Mouse (Mus musculus): ENCODE results near the gene Gm14403. TPM values are rescaled to one million over a fixed set of nuclear protein-coding genes. Genes with fewer than 3 reads are reported as not detected.
"Not testable (repeated sequence)": the region's sequence is repeated elsewhere in the genome, so short reads cannot be mapped to it uniquely, and the experiment has no call there.

Gene Gm14403
- 2.1 and 2.9 TPM in 2 replicates for polyA plus RNA-seq (2015; fragmentation: Nextera tagmentation; extraction: Ambion mirVana)

GRCm38 (mm10) chr2:177498067-177498466 is at the start of gene Gm14403:
Gene Gm14403 (plus strand): TSS chr2:177498215.
- H3K9me3 ChIP-seq (replicated peaks; ENCODE audit: control insufficient read depth, low read length); H3K27ac ChIP-seq (ENCODE audit: low read length); ATAC-seq (ENCODE audit: low read depth); H3K4me1 ChIP-seq (ENCODE audit: control insufficient read depth, low read depth, low read length); H3K27me3 ChIP-seq (ENCODE audit: control insufficient read depth, insufficient read depth, low read depth, low read length); H3K36me3 ChIP-seq (ENCODE audit: control insufficient read depth, insufficient read depth); H3K9ac ChIP-seq (ENCODE audit: low read depth, low read length): not testable (repeated sequence)
- Histone ChIP-seq H3K4me2 (ENCODE audit: low read depth, low read length) (peak within 1 kb of the TSS; percentile 41; the same call in 1 of the 2 replicates), H3K4me3 (ENCODE audit: low read depth, low read length) (peak within 1 kb of the TSS; percentile 50)
- 12% methylated on average over 7 of the region's 7 CpGs for WGBS (ENCODE audit: insufficient replicate concordance)

- not testable (repeated sequence) for H3K9me3 ChIP-seq (replicated peaks; ENCODE audit: control insufficient read depth, low read length); H3K27ac ChIP-seq (ENCODE audit: low read length); H3K9ac ChIP-seq (ENCODE audit: low read depth, low read length); H3K36me3 ChIP-seq (ENCODE audit: control insufficient read depth, insufficient read depth); H3K27me3 ChIP-seq (ENCODE audit: control insufficient read depth, insufficient read depth, low read depth, low read length); ATAC-seq (ENCODE audit: low read depth); H3K4me1 ChIP-seq (ENCODE audit: control insufficient read depth, low read depth, low read length)
- Histone ChIP-seq H3K4me3 (ENCODE audit: low read depth, low read length) (peak within 1 kb of the TSS; percentile 39), H3K4me2 (ENCODE audit: low read depth, low read length) (peak within 1 kb of the TSS; percentile 27)
- WGBS (ENCODE audit: insufficient replicate concordance): 1% methylated on average over 6 of the region's 9 CpGs
Observed at GRCm38 (mm10) chr2:177464676-177465075, 33.3 kb upstream of the Gm14403 start, which contains the start of gene Zfp970. Gene Zfp970 (plus strand): TSS chr2:177464733.

GRCm38 (mm10) chr2:177468222-177468621 is 29.8 kb upstream of the Gm14403 start:
- H3K27me3 ChIP-seq (ENCODE audit: control insufficient read depth, insufficient read depth, low read depth, low read length); H3K4me3 ChIP-seq (ENCODE audit: low read depth, low read length); H3K4me2 ChIP-seq (ENCODE audit: low read depth, low read length); H3K27ac ChIP-seq (ENCODE audit: low read length); H3K4me1 ChIP-seq (ENCODE audit: control insufficient read depth, low read depth, low read length); ATAC-seq (ENCODE audit: low read depth); H3K9me3 ChIP-seq (replicated peaks; ENCODE audit: control insufficient read depth, low read length); H3K36me3 ChIP-seq (ENCODE audit: control insufficient read depth, insufficient read depth); H3K9ac ChIP-seq (ENCODE audit: low read depth, low read length): not testable (repeated sequence)

- not testable (repeated sequence) for H3K9me3 ChIP-seq (replicated peaks; ENCODE audit: control insufficient read depth, low read length); H3K4me3 ChIP-seq (ENCODE audit: low read depth, low read length); ATAC-seq (ENCODE audit: low read depth); H3K9ac ChIP-seq (ENCODE audit: low read depth, low read length); H3K4me1 ChIP-seq (ENCODE audit: control insufficient read depth, low read depth, low read length); H3K4me2 ChIP-seq (ENCODE audit: low read depth, low read length); H3K27ac ChIP-seq (ENCODE audit: low read length); H3K27me3 ChIP-seq (ENCODE audit: control insufficient read depth, insufficient read depth, low read depth, low read length); H3K36me3 ChIP-seq (ENCODE audit: control insufficient read depth, insufficient read depth)
- 72% methylated on average over 5 of the region's 10 CpGs for WGBS (ENCODE audit: insufficient replicate concordance)
Observed at GRCm38 (mm10) chr2:177472261-177472660, 25.8 kb upstream of the Gm14403 start.

- 58% methylated on average over 1 of the region's 1 CpGs for WGBS (ENCODE audit: insufficient replicate concordance)
Observed at GRCm38 (mm10) chr2:177481971-177482370, 16.0 kb upstream of the Gm14403 start.

GRCm38 (mm10) chr2:177483238-177483948 is 14.6 kb upstream of the Gm14403 start:
- 65% methylated on average over 11 of the region's 11 CpGs for WGBS (ENCODE audit: insufficient replicate concordance)
- H3K27ac ChIP-seq (ENCODE audit: low read length); H3K4me2 ChIP-seq (ENCODE audit: low read depth, low read length); H3K4me1 ChIP-seq (ENCODE audit: control insufficient read depth, low read depth, low read length); H3K9me3 ChIP-seq (replicated peaks; ENCODE audit: control insufficient read depth, low read length); H3K4me3 ChIP-seq (ENCODE audit: low read depth, low read length); H3K27me3 ChIP-seq (ENCODE audit: control insufficient read depth, insufficient read depth, low read depth, low read length); ATAC-seq (ENCODE audit: low read depth); H3K9ac ChIP-seq (ENCODE audit: low read depth, low read length); H3K36me3 ChIP-seq (ENCODE audit: control insufficient read depth, insufficient read depth): not testable (repeated sequence)

More at GRCm38 (mm10) chr2:177481971-177482370, 16.0 kb upstream of the Gm14403 start:
- not testable (repeated sequence) for H3K27ac ChIP-seq (ENCODE audit: low read length); H3K9ac ChIP-seq (ENCODE audit: low read depth, low read length); H3K4me2 ChIP-seq (ENCODE audit: low read depth, low read length); H3K4me3 ChIP-seq (ENCODE audit: low read depth, low read length); H3K36me3 ChIP-seq (ENCODE audit: control insufficient read depth, insufficient read depth); H3K4me1 ChIP-seq (ENCODE audit: control insufficient read depth, low read depth, low read length); H3K27me3 ChIP-seq (ENCODE audit: control insufficient read depth, insufficient read depth, low read depth, low read length); H3K9me3 ChIP-seq (replicated peaks; ENCODE audit: control insufficient read depth, low read length); ATAC-seq (ENCODE audit: low read depth)

GRCm38 (mm10) chr2:177499182-177499581 is 1.2 kb downstream of the Gm14403 start:
- 19% methylated on average over 1 of the region's 1 CpGs for WGBS (ENCODE audit: insufficient replicate concordance)
- H3K4me1 ChIP-seq (ENCODE audit: control insufficient read depth, low read depth, low read length); H3K9ac ChIP-seq (ENCODE audit: low read depth, low read length); H3K27ac ChIP-seq (ENCODE audit: low read length); H3K36me3 ChIP-seq (ENCODE audit: control insufficient read depth, insufficient read depth); H3K9me3 ChIP-seq (replicated peaks; ENCODE audit: control insufficient read depth, low read length); H3K27me3 ChIP-seq (ENCODE audit: control insufficient read depth, insufficient read depth, low read depth, low read length); H3K4me2 ChIP-seq (ENCODE audit: low read depth, low read length); H3K4me3 ChIP-seq (ENCODE audit: low read depth, low read length); ATAC-seq (ENCODE audit: low read depth): not testable (repeated sequence)

- not testable (repeated sequence) for H3K36me3 ChIP-seq (ENCODE audit: control insufficient read depth, insufficient read depth); H3K27me3 ChIP-seq (ENCODE audit: control insufficient read depth, insufficient read depth, low read depth, low read length); H3K9me3 ChIP-seq (replicated peaks; ENCODE audit: control insufficient read depth, low read length); H3K4me3 ChIP-seq (ENCODE audit: low read depth, low read length); H3K4me1 ChIP-seq (ENCODE audit: control insufficient read depth, low read depth, low read length); H3K4me2 ChIP-seq (ENCODE audit: low read depth, low read length); H3K27ac ChIP-seq (ENCODE audit: low read length); H3K9ac ChIP-seq (ENCODE audit: low read depth, low read length); ATAC-seq (ENCODE audit: low read depth)
- WGBS (ENCODE audit: insufficient replicate concordance): 68% methylated on average over 1 of the region's 1 CpGs
Observed at GRCm38 (mm10) chr2:177505211-177505719, 7.2 kb downstream of the Gm14403 start.

GRCm38 (mm10) chr2:177511381-177511780 is 13.4 kb downstream of the Gm14403 start:
- not testable (repeated sequence) for H3K4me3 ChIP-seq (ENCODE audit: low read depth, low read length)

More at GRCm38 (mm10) chr2:177511381-177511780, 13.4 kb downstream of the Gm14403 start:
- WGBS (ENCODE audit: insufficient replicate concordance): 46% methylated on average over 4 of the region's 4 CpGs
- H3K9ac ChIP-seq (ENCODE audit: low read depth, low read length); H3K4me1 ChIP-seq (ENCODE audit: control insufficient read depth, low read depth, low read length); H3K27ac ChIP-seq (ENCODE audit: low read length); H3K36me3 ChIP-seq (ENCODE audit: control insufficient read depth, insufficient read depth); H3K4me2 ChIP-seq (ENCODE audit: low read depth, low read length); H3K27me3 ChIP-seq (ENCODE audit: control insufficient read depth, insufficient read depth, low read depth, low read length); ATAC-seq (ENCODE audit: low read depth); H3K9me3 ChIP-seq (replicated peaks; ENCODE audit: control insufficient read depth, low read length): not testable (repeated sequence)

Measured in liver, embryonic 16.5 days (tissue).